Mouse (Mus musculus): ENCODE measurements around the gene Hmga2. TPM values are rescaled to one million over a fixed set of nuclear protein-coding genes. Genes with fewer than 3 reads are reported as not detected.

The Hmga2 gene
- total and polyA plus RNA-seq, 3 experiments: 0.15 TPM; not detected in 2

- Histone ChIP-seq H3K36me3 (ENCODE audit: control insufficient read depth in 1 of 2, insufficient read depth in 2 of 2, low read length in 2 of 2) (no peaks in the 10 kb centered on the region), H3K4me3 (ENCODE audit: control insufficient read depth in 1 of 2, insufficient read depth in 1 of 2, low read depth in 2 of 2, low read length in 2 of 2) (no peak overlapping the region), H3K4me1 (ENCODE audit: control insufficient read depth in 1 of 2, insufficient read depth in 2 of 2, low read length in 2 of 2) (no peaks in the 10 kb centered on the region), H3K27me3 (ENCODE audit: control insufficient read depth in 1 of 2, insufficient read depth in 2 of 2, low read length in 2 of 2) (no peaks in the 10 kb centered on the region), H3K79me2 (ENCODE audit: control insufficient read depth, insufficient read depth, low read length, poor library complexity) (no peaks in the 10 kb centered on the region), H3K27ac (ENCODE audit: control insufficient read depth, low read depth, low read length) (no peak overlapping the region), H3K9ac (ENCODE audit: control insufficient read depth, low read depth, low read length, poor library complexity, severe bottlenecking) (no peak overlapping the region), H3K9me3 (replicated peaks; ENCODE audit: insufficient read depth, low read length) (no peaks in the 10 kb centered on the region)
- no peak for DNase-seq (ENCODE audit: low read depth, low spot score)
- TF ChIP-seq POLR2A (IDR thresholded peaks at IDR 0.05; ENCODE audit: control insufficient read depth in 1 of 2, insufficient read depth in 1 of 2, low read depth in 1 of 2, low read length in 2 of 2, poor library complexity in 1 of 2) (no peak), E2F4 (IDR thresholded peaks at IDR 0.05; ENCODE audit: borderline replicate concordance, low read depth, low read length) (no peak), KAT2A (conservative IDR thresholded peaks at IDR 0.05; ENCODE audit: low read depth, low read length) (no peak), ZNF384 (IDR thresholded peaks at IDR 0.05; ENCODE audit: low read depth, low read length) (no peak), ZKSCAN1 (IDR thresholded peaks at IDR 0.05; ENCODE audit: low read depth, low read length) (no peak), JUND (IDR thresholded peaks at IDR 0.05; ENCODE audit: low read depth, low read length) (no peak), TBP (IDR thresholded peaks at IDR 0.05; ENCODE audit: low read depth, low read length) (no peak), USF1 (IDR thresholded peaks at IDR 0.05; ENCODE audit: low read depth, low read length) (no peak), RAD21 (IDR thresholded peaks at IDR 0.05; ENCODE audit: low read depth, low read length) (no peak), POLR2AphosphoS2 (IDR thresholded peaks at IDR 0.05; ENCODE audit: low read length) (no peak), MAFK (IDR thresholded peaks at IDR 0.05; ENCODE audit: borderline replicate concordance, low read depth, low read length) (no peak)
These were observed 98.5 kb downstream of the Hmga2 start for GRCm38 (mm10) chr10:120377795-120378194.

GRCm38 (mm10) chr10:120377327-120377752, 98.9 kb downstream of the Hmga2 start:
- no peaks in the 10 kb centered on the region for H3K4me1 ChIP-seq (ENCODE audit: control insufficient read depth in 1 of 2, insufficient read depth in 2 of 2, low read length in 2 of 2)
- no peaks in the 10 kb centered on the region for H3K9me3 ChIP-seq (replicated peaks; ENCODE audit: insufficient read depth, low read length)
- no peak overlapping the region for H3K27ac ChIP-seq (ENCODE audit: control insufficient read depth, low read depth, low read length)
- no peak for DNase-seq (ENCODE audit: low read depth, low spot score)
- TF ChIP-seq SMC3 (IDR thresholded peaks at IDR 0.05; ENCODE audit: low read depth, low read length): no peak
- no peak for TF ChIP-seq MAZ (IDR thresholded peaks at IDR 0.05; ENCODE audit: low read depth, low read length)
- no peak for TF ChIP-seq JUND (IDR thresholded peaks at IDR 0.05; ENCODE audit: low read depth, low read length)
- no peak for TF ChIP-seq ETS1 (IDR thresholded peaks at IDR 0.05; ENCODE audit: low read depth, low read length)
- TF ChIP-seq RCOR1 (IDR thresholded peaks at IDR 0.05; ENCODE audit: low read depth, low read length): no peak
- TF ChIP-seq POLR2A (IDR thresholded peaks at IDR 0.05; ENCODE audit: control insufficient read depth in 1 of 2, insufficient read depth in 1 of 2, low read depth in 1 of 2, low read length in 2 of 2, poor library complexity in 1 of 2): no peak
- TF ChIP-seq E2F4 (IDR thresholded peaks at IDR 0.05; ENCODE audit: borderline replicate concordance, low read depth, low read length): no peak
- no peak for TF ChIP-seq ZNF384 (IDR thresholded peaks at IDR 0.05; ENCODE audit: low read depth, low read length)
- TF ChIP-seq MYC (IDR thresholded peaks at IDR 0.05; ENCODE audit: low read depth, low read length): no peak
- TF ChIP-seq ZMIZ1 (IDR thresholded peaks at IDR 0.05; ENCODE audit: low read depth, low read length): no peak
- no peak for TF ChIP-seq MAFK (IDR thresholded peaks at IDR 0.05; ENCODE audit: borderline replicate concordance, low read depth, low read length)
- TF ChIP-seq GABPA (IDR thresholded peaks at IDR 0.05; ENCODE audit: low read depth, low read length): no peak
- TF ChIP-seq MYB (IDR thresholded peaks at IDR 0.05; ENCODE audit: low read depth, low read length): no peak
- no peak for TF ChIP-seq UBTF (IDR thresholded peaks at IDR 0.05; ENCODE audit: borderline replicate concordance, insufficient read depth, low read depth, low read length)
- no peak for TF ChIP-seq HCFC1 (IDR thresholded peaks at IDR 0.05; ENCODE audit: low read depth, low read length)
- no peaks in the 10 kb centered on the region for H3K79me2 ChIP-seq (ENCODE audit: control insufficient read depth, insufficient read depth, low read length, poor library complexity)
- no peaks in the 10 kb centered on the region for H3K27me3 ChIP-seq (ENCODE audit: control insufficient read depth in 1 of 2, insufficient read depth in 2 of 2, low read length in 2 of 2)
- no peak overlapping the region for H3K4me3 ChIP-seq (ENCODE audit: control insufficient read depth in 1 of 2, insufficient read depth in 1 of 2, low read depth in 2 of 2, low read length in 2 of 2)
- no peak overlapping the region for H3K9ac ChIP-seq (ENCODE audit: control insufficient read depth, low read depth, low read length, poor library complexity, severe bottlenecking)
- no peaks in the 10 kb centered on the region for H3K36me3 ChIP-seq (ENCODE audit: control insufficient read depth in 1 of 2, insufficient read depth in 2 of 2, low read length in 2 of 2)
